Mouse (Mus musculus) cerebellum, adult 2 months (tissue): ENCODE results near the gene Nbea. TPM values are rescaled to one million over a fixed set of nuclear protein-coding genes. Genes with fewer than 3 reads are reported as not detected.

Experiments
- DNase-seq, 2 experiments: peaks; one replicate each; pipeline ENCODE4 v3.0.0; 2021
- H3K27ac ChIP-seq: fragments of 200-500 bp; 2 replicates; pipeline ENCODE4 v1.5.1; 2012; ENCODE audit warnings: low read length, control low read depth, inconsistent platforms; ENCODE audit not compliant: insufficient read depth
- H3K27me3 ChIP-seq: fragments of 200-500 bp; 2 replicates; pipeline ENCODE4 v1.6.1; 2012; ENCODE audit warnings: inconsistent platforms, mild to moderate bottlenecking, low read length, moderate library complexity; ENCODE audit not compliant: control insufficient read depth, insufficient read depth
- H3K4me1 ChIP-seq: fragments of 200-500 bp; 2 replicates; pipeline ENCODE4 v1.6.1; 2011; ENCODE audit warnings: low read length; ENCODE audit not compliant: control insufficient read depth, insufficient read depth
- H3K4me3 ChIP-seq: fragments of 200-500 bp; replicated peaks from 2 replicates; pipeline ENCODE3; 2011; ENCODE audit warnings: mild to moderate bottlenecking, low read depth, low read length, control low read depth; ENCODE audit not compliant: insufficient read depth
- CTCF ChIP-seq: fragments of 200-500 bp; IDR thresholded peaks from 2 replicates; pipeline ENCODE4 v1.5.1; 2011; ENCODE audit warnings: low read depth, mild to moderate bottlenecking, control low read depth, low read length, moderate library complexity, borderline replicate concordance; ENCODE audit not compliant: insufficient read depth
- POLR2A ChIP-seq: fragments of 200-500 bp; IDR thresholded peaks from 2 replicates; pipeline ENCODE4 v1.6.1; 2011; ENCODE audit warnings: low read length, control low read depth, borderline replicate concordance; ENCODE audit not compliant: insufficient read depth
- WGBS: fragments of 180-500 bp; shearing (Covaris S2); methylation state at CpG from one replicate; pipeline ENCODE4 v1.1.7; 2018; 5-methylcytosine and 5-hydroxymethylcytosine counted together
- polyA plus RNA-seq: library from polyadenylated mRNA; depleted of rRNA; stranded (reverse); fragments of >200 nt; gene quantifications from 2 replicates; pipeline ENCODE4 v1.2.3, GENCODE M21; 2012

The Nbea gene
- polyA plus RNA-seq, 1 experiment = 109 TPM

GRCm38 (mm10) chr3:55710300-55710699 is 473.2 kb downstream of the Nbea start:
- Histone ChIP-seq H3K27me3 (no peaks in the 10 kb centered on the region), H3K27ac (no peak overlapping the region), H3K4me3 (no peak overlapping the region), H3K4me1 (peaks cover 4% of the 10 kb centered on the region; the same call in 1 of the 2 replicates)
- WGBS = 96% methylated on average over 4 of the region's 4 CpGs
- TF ChIP-seq POLR2A (no peak), CTCF (no peak)
- DNase-seq = no peak

- Histone ChIP-seq H3K4me3 (no peak overlapping the region), H3K27me3 (no peaks in the 10 kb centered on the region), H3K4me1 (no peaks in the 10 kb centered on the region), H3K27ac (no peak overlapping the region)
- WGBS = 89% methylated on average over 6 of the region's 6 CpGs
- TF ChIP-seq POLR2A (no peak), CTCF (no peak)
- no peak for DNase-seq
Measured at GRCm38 (mm10) chr3:55701632-55702031, 481.9 kb downstream of the Nbea start.

GRCm38 (mm10) chr3:55697174-55697573 is 486.3 kb downstream of the Nbea start:
- TF ChIP-seq CTCF (no peak), POLR2A (no peak)
- no peaks in the 10 kb centered on the region for H3K27me3 ChIP-seq
- no peak for DNase-seq
- H3K27ac ChIP-seq = no peak overlapping the region
- 99% methylated on average over 2 of the region's 2 CpGs for WGBS
- no peak overlapping the region for H3K4me3 ChIP-seq
- peaks cover 5% of the 10 kb centered on the region for H3K4me1 ChIP-seq

GRCm38 (mm10) chr3:55693073-55693472 is 490.4 kb downstream of the Nbea start:
- H3K27me3 ChIP-seq = no peaks in the 10 kb centered on the region
- H3K4me1 ChIP-seq = peaks cover 5% of the 10 kb centered on the region
- no peak overlapping the region for H3K4me3 ChIP-seq
- no peak overlapping the region for H3K27ac ChIP-seq
- 8% methylated on average over 4 of the region's 4 CpGs for WGBS
- peak in 1 of 2 experiments; percentile 18 for DNase-seq
- TF ChIP-seq POLR2A (no peak), CTCF (no peak)

GRCm38 (mm10) chr3:55688098-55688497 is 495.4 kb downstream of the Nbea start:
- no peak for DNase-seq
- Histone ChIP-seq H3K27ac (no peak overlapping the region), H3K4me3 (no peak overlapping the region), H3K27me3 (no peaks in the 10 kb centered on the region), H3K4me1 (peaks cover 4% of the 10 kb centered on the region)
- TF ChIP-seq POLR2A (no peak), CTCF (no peak)
- WGBS = 74% methylated on average over 1 of the region's 1 CpGs

GRCm38 (mm10) chr3:55686993-55687392 is 496.5 kb downstream of the Nbea start:
- WGBS = 66% methylated on average over 6 of the region's 6 CpGs
- TF ChIP-seq POLR2A = no peak
- TF ChIP-seq CTCF = no peak
- no peak overlapping the region for H3K27ac ChIP-seq
- no peaks in the 10 kb centered on the region; the same call in 1 of the 2 replicates for H3K4me1 ChIP-seq
- no peak for DNase-seq
- H3K27me3 ChIP-seq = no peaks in the 10 kb centered on the region
- H3K4me3 ChIP-seq = no peak overlapping the region

- no peak overlapping the region for H3K4me3 ChIP-seq
- no peaks in the 10 kb centered on the region; the same call in 1 of the 2 replicates for H3K4me1 ChIP-seq
- H3K27me3 ChIP-seq = no peaks in the 10 kb centered on the region
- DNase-seq = no peak
- 71% methylated on average over 6 of the region's 6 CpGs for WGBS
- TF ChIP-seq CTCF (no peak), POLR2A (no peak)
- no peak overlapping the region for H3K27ac ChIP-seq
Measured at GRCm38 (mm10) chr3:55685627-55686026, 497.9 kb downstream of the Nbea start.

- 6% methylated on average over 4 of the region's 4 CpGs for WGBS
- Histone ChIP-seq H3K4me3 (no peak overlapping the region), H3K27ac (no peak overlapping the region), H3K4me1 (no peaks in the 10 kb centered on the region; the same call in 1 of the 2 replicates), H3K27me3 (no peaks in the 10 kb centered on the region)
- TF ChIP-seq CTCF (no peak), POLR2A (no peak)
- DNase-seq = peak; percentile 24 to 33
Measured at GRCm38 (mm10) chr3:55684892-55685291, 498.6 kb downstream of the Nbea start.

GRCm38 (mm10) chr3:55677691-55678090 is 505.8 kb downstream of the Nbea start:
- H3K27me3 ChIP-seq = no peaks in the 10 kb centered on the region
- DNase-seq = peak in 1 of 2 experiments; percentile 24
- no peak overlapping the region for H3K27ac ChIP-seq
- peaks cover 5% of the 10 kb centered on the region for H3K4me1 ChIP-seq
- no peak overlapping the region for H3K4me3 ChIP-seq
- 30% methylated on average over 2 of the region's 2 CpGs for WGBS
- TF ChIP-seq POLR2A = no peak
- no peak for TF ChIP-seq CTCF
